Mouse (Mus musculus): ENCODE measurements around the gene Luc7l.

DNA sequence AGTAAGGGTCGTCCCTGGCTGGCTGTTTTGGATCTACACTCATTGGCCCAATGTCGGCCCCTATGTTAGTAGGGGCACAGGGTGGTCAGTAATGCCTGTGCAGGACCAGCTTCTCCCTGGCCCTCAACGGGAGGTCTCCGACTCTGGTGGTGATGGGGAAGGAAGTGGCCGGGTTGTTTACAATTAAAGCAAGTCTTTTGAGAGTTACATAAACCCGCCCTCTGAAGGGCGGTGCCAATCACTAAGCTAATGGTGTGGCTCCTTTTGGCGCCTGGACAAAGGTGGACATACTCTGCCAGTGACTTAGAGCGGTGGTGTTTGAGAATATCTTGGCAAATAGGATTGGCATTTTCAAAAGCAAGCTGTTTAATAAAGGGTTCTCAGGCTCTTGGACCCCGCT lies 62.8 kb downstream of the Luc7l start:
- TF ChIP-seq CTCF (IDR thresholded peaks at IDR 0.05) = no peak
- peak; percentile 58 for TF ChIP-seq EP300 (IDR thresholded peaks at IDR 0.05)

Data from lung, postnatal 0 days (tissue).